Mouse (Mus musculus): ENCODE data around the gene Arx. TPM values are rescaled to one million over a fixed set of nuclear protein-coding genes. Genes with fewer than 3 reads are reported as not detected.

The Arx gene
- polyA plus RNA-seq (2015; fragmentation: Nextera tagmentation; extraction: Ambion mirVana): 3.7 and 8.5 TPM in 2 replicates

GRCm38 (mm10) chrX:93286291-93286893 is at the start of gene Arx:
Gene Arx, plus strand, starts transcription at chrX:93286445.
- no peaks in the 10 kb centered on the region for H3K36me3 ChIP-seq (ENCODE audit: control insufficient read depth, insufficient read depth, low read length)
- no peak within 1 kb of the TSS for H3K27ac ChIP-seq (ENCODE audit: low read length)
- H3K4me2 ChIP-seq (ENCODE audit: low read length): peak within 1 kb of the TSS; percentile 47
- ATAC-seq: peak; percentile 91
- H3K9ac ChIP-seq (ENCODE audit: low read depth, low read length): no peak within 1 kb of the TSS
- H3K27me3 ChIP-seq (ENCODE audit: control insufficient read depth, insufficient read depth, low read depth, low read length): peaks cover 10% of the 10 kb centered on the region
- H3K4me3 ChIP-seq (ENCODE audit: low read depth, low read length): peak within 1 kb of the TSS; percentile 24
- peaks cover 4% of the 10 kb centered on the region; the same call in 1 of the 2 replicates for H3K4me1 ChIP-seq (ENCODE audit: control insufficient read depth, insufficient read depth, low read length)
- H3K9me3 ChIP-seq (replicated peaks; ENCODE audit: control insufficient read depth, low read length, poor library complexity, severe bottlenecking): no peaks in the 10 kb centered on the region; the same call in 1 of the 2 replicates
- WGBS: 23% methylated on average over 31 of the region's 31 CpGs

- Histone ChIP-seq H3K4me1 (ENCODE audit: control insufficient read depth, insufficient read depth, low read length) (no peaks in the 10 kb centered on the region), H3K27ac (ENCODE audit: low read length) (no peak overlapping the region), H3K9ac (ENCODE audit: low read depth, low read length) (no peak overlapping the region), H3K4me2 (ENCODE audit: low read length) (no peak overlapping the region), H3K27me3 (ENCODE audit: control insufficient read depth, insufficient read depth, low read depth, low read length) (no peaks in the 10 kb centered on the region), H3K4me3 (ENCODE audit: low read depth, low read length) (no peak overlapping the region), H3K9me3 (replicated peaks; ENCODE audit: control insufficient read depth, low read length, poor library complexity, severe bottlenecking) (no peaks in the 10 kb centered on the region), H3K36me3 (ENCODE audit: control insufficient read depth, insufficient read depth, low read length) (no peaks in the 10 kb centered on the region)
- WGBS: 84% methylated on average over 1 of the region's 1 CpGs
- ATAC-seq: no peak
Measured at GRCm38 (mm10) chrX:93251329-93251728, 34.9 kb upstream of the Arx start.

- WGBS: 43% methylated on average over 3 of the region's 3 CpGs
- ATAC-seq: no peak
- Histone ChIP-seq H3K9ac (ENCODE audit: low read depth, low read length) (no peak overlapping the region), H3K9me3 (replicated peaks; ENCODE audit: control insufficient read depth, low read length, poor library complexity, severe bottlenecking) (no peaks in the 10 kb centered on the region), H3K4me3 (ENCODE audit: low read depth, low read length) (no peak overlapping the region), H3K36me3 (ENCODE audit: control insufficient read depth, insufficient read depth, low read length) (no peaks in the 10 kb centered on the region), H3K27ac (ENCODE audit: low read length) (no peak overlapping the region), H3K4me2 (ENCODE audit: low read length) (no peak overlapping the region), H3K4me1 (ENCODE audit: control insufficient read depth, insufficient read depth, low read length) (no peaks in the 10 kb centered on the region), H3K27me3 (ENCODE audit: control insufficient read depth, insufficient read depth, low read depth, low read length) (peaks cover 6% of the 10 kb centered on the region)
Measured at GRCm38 (mm10) chrX:93275689-93276088, 10.6 kb upstream of the Arx start.

GRCm38 (mm10) chrX:93279940-93280339 is 6.3 kb upstream of the Arx start:
- no peaks in the 10 kb centered on the region for H3K36me3 ChIP-seq (ENCODE audit: control insufficient read depth, insufficient read depth, low read length)
- no peaks in the 10 kb centered on the region for H3K9me3 ChIP-seq (replicated peaks; ENCODE audit: control insufficient read depth, low read length, poor library complexity, severe bottlenecking)
- WGBS: 17% methylated on average over 5 of the region's 11 CpGs
- no peaks in the 10 kb centered on the region for H3K4me1 ChIP-seq (ENCODE audit: control insufficient read depth, insufficient read depth, low read length)
- ATAC-seq: no peak
- H3K4me3 ChIP-seq (ENCODE audit: low read depth, low read length): no peak overlapping the region
- no peak overlapping the region for H3K4me2 ChIP-seq (ENCODE audit: low read length)
- no peak overlapping the region for H3K9ac ChIP-seq (ENCODE audit: low read depth, low read length)
- H3K27ac ChIP-seq (ENCODE audit: low read length): no peak overlapping the region
- peaks cover 6% of the 10 kb centered on the region for H3K27me3 ChIP-seq (ENCODE audit: control insufficient read depth, insufficient read depth, low read depth, low read length)

- H3K4me3 ChIP-seq (ENCODE audit: low read depth, low read length): no peak overlapping the region
- no peak overlapping the region for H3K9ac ChIP-seq (ENCODE audit: low read depth, low read length)
- no peak overlapping the region for H3K27ac ChIP-seq (ENCODE audit: low read length)
- no peaks in the 10 kb centered on the region for H3K9me3 ChIP-seq (replicated peaks; ENCODE audit: control insufficient read depth, low read length, poor library complexity, severe bottlenecking)
- H3K27me3 ChIP-seq (ENCODE audit: control insufficient read depth, insufficient read depth, low read depth, low read length): peaks cover 13% of the 10 kb centered on the region
- WGBS: 21% methylated on average over 23 of the region's 23 CpGs
- 0 out of 2 replicates have a peak, but pooled peaks have one; percentile 40 for ATAC-seq
- H3K36me3 ChIP-seq (ENCODE audit: control insufficient read depth, insufficient read depth, low read length): no peaks in the 10 kb centered on the region
- H3K4me2 ChIP-seq (ENCODE audit: low read length): no peak overlapping the region
- no peaks in the 10 kb centered on the region for H3K4me1 ChIP-seq (ENCODE audit: control insufficient read depth, insufficient read depth, low read length)
Measured at GRCm38 (mm10) chrX:93281028-93281723, 5.1 kb upstream of the Arx start.

GRCm38 (mm10) chrX:93281756-93282155 is 4.5 kb upstream of the Arx start:
- H3K27me3 ChIP-seq (ENCODE audit: control insufficient read depth, insufficient read depth, low read depth, low read length): peaks cover 17% of the 10 kb centered on the region
- ATAC-seq: no peak

GRCm38 (mm10) chrX:93285091-93285490 is 1.2 kb upstream of the Arx start:
- Histone ChIP-seq H3K9me3 (replicated peaks; ENCODE audit: control insufficient read depth, low read length, poor library complexity, severe bottlenecking) (no peaks in the 10 kb centered on the region; the same call in 1 of the 2 replicates), H3K4me3 (ENCODE audit: low read depth, low read length) (no peak overlapping the region), H3K9ac (ENCODE audit: low read depth, low read length) (no peak overlapping the region), H3K27me3 (ENCODE audit: control insufficient read depth, insufficient read depth, low read depth, low read length) (peaks cover 10% of the 10 kb centered on the region), H3K27ac (ENCODE audit: low read length) (no peak overlapping the region), H3K36me3 (ENCODE audit: control insufficient read depth, insufficient read depth, low read length) (no peaks in the 10 kb centered on the region), H3K4me2 (ENCODE audit: low read length) (no peak overlapping the region), H3K4me1 (ENCODE audit: control insufficient read depth, insufficient read depth, low read length) (peaks cover 4% of the 10 kb centered on the region; the same call in 1 of the 2 replicates)
- WGBS: 33% methylated on average over 10 of the region's 10 CpGs
- ATAC-seq: no peak

More at GRCm38 (mm10) chrX:93281756-93282155, 4.5 kb upstream of the Arx start:
- H3K36me3 ChIP-seq (ENCODE audit: control insufficient read depth, insufficient read depth, low read length): no peaks in the 10 kb centered on the region
- no peak overlapping the region for H3K9ac ChIP-seq (ENCODE audit: low read depth, low read length)
- WGBS: 23% methylated on average over 5 of the region's 5 CpGs
- peak overlapping the region; percentile 14; the same call in 1 of the 2 replicates for H3K4me2 ChIP-seq (ENCODE audit: low read length)
- no peaks in the 10 kb centered on the region; the same call in 1 of the 2 replicates for H3K9me3 ChIP-seq (replicated peaks; ENCODE audit: control insufficient read depth, low read length, poor library complexity, severe bottlenecking)
- no peaks in the 10 kb centered on the region for H3K4me1 ChIP-seq (ENCODE audit: control insufficient read depth, insufficient read depth, low read length)
- H3K4me3 ChIP-seq (ENCODE audit: low read depth, low read length): no peak overlapping the region
- H3K27ac ChIP-seq (ENCODE audit: low read length): no peak overlapping the region

- no peaks in the 10 kb centered on the region; the same call in 1 of the 2 replicates for H3K9me3 ChIP-seq (replicated peaks; ENCODE audit: control insufficient read depth, low read length, poor library complexity, severe bottlenecking)
- no peak overlapping the region for H3K27ac ChIP-seq (ENCODE audit: low read length)
- H3K36me3 ChIP-seq (ENCODE audit: control insufficient read depth, insufficient read depth, low read length): no peaks in the 10 kb centered on the region
- WGBS: 22% methylated on average over 12 of the region's 37 CpGs
- no peak for ATAC-seq
- H3K4me3 ChIP-seq (ENCODE audit: low read depth, low read length): peak overlapping the region; percentile 36
- H3K27me3 ChIP-seq (ENCODE audit: control insufficient read depth, insufficient read depth, low read depth, low read length): peaks cover 13% of the 10 kb centered on the region
- H3K4me2 ChIP-seq (ENCODE audit: low read length): peak overlapping the region; percentile 58
- peak overlapping the region; percentile 38; the same call in 1 of the 2 replicates for H3K9ac ChIP-seq (ENCODE audit: low read depth, low read length)
- H3K4me1 ChIP-seq (ENCODE audit: control insufficient read depth, insufficient read depth, low read length): peaks cover 4% of the 10 kb centered on the region; the same call in 1 of the 2 replicates
Measured at GRCm38 (mm10) chrX:93288339-93288738, 2.1 kb downstream of the Arx start.

GRCm38 (mm10) chrX:93289076-93289475 is 2.8 kb downstream of the Arx start:
- no peak; the same call in 1 of the 2 replicates for ATAC-seq
- Histone ChIP-seq H3K4me2 (ENCODE audit: low read length) (peak overlapping the region; percentile 58), H3K36me3 (ENCODE audit: control insufficient read depth, insufficient read depth, low read length) (no peaks in the 10 kb centered on the region), H3K9ac (ENCODE audit: low read depth, low read length) (peak overlapping the region; percentile 38; the same call in 1 of the 2 replicates), H3K27me3 (ENCODE audit: control insufficient read depth, insufficient read depth, low read depth, low read length) (peaks cover 13% of the 10 kb centered on the region), H3K4me1 (ENCODE audit: control insufficient read depth, insufficient read depth, low read length) (peaks cover 4% of the 10 kb centered on the region; the same call in 1 of the 2 replicates), H3K27ac (ENCODE audit: low read length) (no peak overlapping the region; the same call in 1 of the 2 replicates), H3K4me3 (ENCODE audit: low read depth, low read length) (peak overlapping the region; percentile 36), H3K9me3 (replicated peaks; ENCODE audit: control insufficient read depth, low read length, poor library complexity, severe bottlenecking) (no peaks in the 10 kb centered on the region; the same call in 1 of the 2 replicates)
- WGBS: 10% methylated on average over 36 of the region's 37 CpGs

Data from midbrain, embryonic 16.5 days (tissue).